Mouse (Mus musculus): Measurements from ENCODE around the gene Glrp1. TPM values are rescaled to one million over a fixed set of nuclear protein-coding genes. Genes with fewer than 3 reads are reported as not detected.

Glrp1 gene
- polyA plus RNA-seq, 1 experiment = 0.38 TPM

- H3K27ac ChIP-seq (ENCODE audit: insufficient read depth, low read depth, low read length) = no peak overlapping the region
- H3K4me3 ChIP-seq (ENCODE audit: insufficient read depth, low read length) = no peak overlapping the region
- TF ChIP-seq POLR2A (IDR thresholded peaks at IDR 0.05; ENCODE audit: borderline replicate concordance, low read depth, low read length) (no peak), CTCF (IDR thresholded peaks at IDR 0.05; ENCODE audit: low read depth, low read length) (no peak)
- no peaks in the 10 kb centered on the region for H3K4me1 ChIP-seq (ENCODE audit: control insufficient read depth, insufficient read depth, low read length)
These were observed 29.3 kb downstream of the Glrp1 start for GRCm38 (mm10) chr1:88480594-88480993.

GRCm38 (mm10) chr1:88478205-88478604 lies 31.7 kb downstream of the Glrp1 start:
- TF ChIP-seq POLR2A (IDR thresholded peaks at IDR 0.05; ENCODE audit: borderline replicate concordance, low read depth, low read length) = no peak
- no peak for TF ChIP-seq CTCF (IDR thresholded peaks at IDR 0.05; ENCODE audit: low read depth, low read length)
- Histone ChIP-seq H3K27ac (ENCODE audit: insufficient read depth, low read depth, low read length) (no peak overlapping the region), H3K4me3 (ENCODE audit: insufficient read depth, low read length) (no peak overlapping the region), H3K4me1 (ENCODE audit: control insufficient read depth, insufficient read depth, low read length) (peaks cover 13% of the 10 kb centered on the region)

- no peak overlapping the region for H3K4me3 ChIP-seq (ENCODE audit: insufficient read depth, low read length)
- peaks cover 13% of the 10 kb centered on the region for H3K4me1 ChIP-seq (ENCODE audit: control insufficient read depth, insufficient read depth, low read length)
- H3K27ac ChIP-seq (ENCODE audit: insufficient read depth, low read depth, low read length) = no peak overlapping the region
- TF ChIP-seq CTCF (IDR thresholded peaks at IDR 0.05; ENCODE audit: low read depth, low read length) (no peak), POLR2A (IDR thresholded peaks at IDR 0.05; ENCODE audit: borderline replicate concordance, low read depth, low read length) (no peak)
These were observed 33.2 kb downstream of the Glrp1 start for GRCm38 (mm10) chr1:88476554-88477085.

- no peak overlapping the region for H3K27ac ChIP-seq (ENCODE audit: insufficient read depth, low read depth, low read length)
- TF ChIP-seq POLR2A (IDR thresholded peaks at IDR 0.05; ENCODE audit: borderline replicate concordance, low read depth, low read length) (no peak), CTCF (IDR thresholded peaks at IDR 0.05; ENCODE audit: low read depth, low read length) (no peak)
These were observed 34.3 kb downstream of the Glrp1 start for GRCm38 (mm10) chr1:88475502-88475953.

GRCm38 (mm10) chr1:88474598-88474997 lies 35.3 kb downstream of the Glrp1 start:
- H3K27ac ChIP-seq (ENCODE audit: insufficient read depth, low read depth, low read length) = no peak overlapping the region
- H3K4me3 ChIP-seq (ENCODE audit: insufficient read depth, low read length) = no peak overlapping the region
- peaks cover 13% of the 10 kb centered on the region for H3K4me1 ChIP-seq (ENCODE audit: control insufficient read depth, insufficient read depth, low read length)
- TF ChIP-seq CTCF (IDR thresholded peaks at IDR 0.05; ENCODE audit: low read depth, low read length) (no peak), POLR2A (IDR thresholded peaks at IDR 0.05; ENCODE audit: borderline replicate concordance, low read depth, low read length) (no peak)

More at GRCm38 (mm10) chr1:88475502-88475953, 34.3 kb downstream of the Glrp1 start:
- no peak overlapping the region for H3K4me3 ChIP-seq (ENCODE audit: insufficient read depth, low read length)
- H3K4me1 ChIP-seq (ENCODE audit: control insufficient read depth, insufficient read depth, low read length) = peaks cover 13% of the 10 kb centered on the region

GRCm38 (mm10) chr1:88473899-88474298 lies 36.0 kb downstream of the Glrp1 start:
- TF ChIP-seq POLR2A (IDR thresholded peaks at IDR 0.05; ENCODE audit: borderline replicate concordance, low read depth, low read length) (no peak), CTCF (IDR thresholded peaks at IDR 0.05; ENCODE audit: low read depth, low read length) (no peak)
- Histone ChIP-seq H3K4me3 (ENCODE audit: insufficient read depth, low read length) (no peak overlapping the region), H3K4me1 (ENCODE audit: control insufficient read depth, insufficient read depth, low read length) (peaks cover 13% of the 10 kb centered on the region), H3K27ac (ENCODE audit: insufficient read depth, low read depth, low read length) (no peak overlapping the region)

GRCm38 (mm10) chr1:88472258-88472657 lies 37.6 kb downstream of the Glrp1 start:
- Histone ChIP-seq H3K4me1 (ENCODE audit: control insufficient read depth, insufficient read depth, low read length) (peaks cover 13% of the 10 kb centered on the region), H3K27ac (ENCODE audit: insufficient read depth, low read depth, low read length) (no peak overlapping the region), H3K4me3 (ENCODE audit: insufficient read depth, low read length) (no peak overlapping the region)
- TF ChIP-seq CTCF (IDR thresholded peaks at IDR 0.05; ENCODE audit: low read depth, low read length) (no peak), POLR2A (IDR thresholded peaks at IDR 0.05; ENCODE audit: borderline replicate concordance, low read depth, low read length) (no peak)

GRCm38 (mm10) chr1:88469746-88470145 lies 40.1 kb downstream of the Glrp1 start:
- no peak overlapping the region for H3K27ac ChIP-seq (ENCODE audit: insufficient read depth, low read depth, low read length)
- H3K4me1 ChIP-seq (ENCODE audit: control insufficient read depth, insufficient read depth, low read length) = peaks cover 8% of the 10 kb centered on the region
- no peak overlapping the region for H3K4me3 ChIP-seq (ENCODE audit: insufficient read depth, low read length)
- no peak for TF ChIP-seq POLR2A (IDR thresholded peaks at IDR 0.05; ENCODE audit: borderline replicate concordance, low read depth, low read length)

GRCm38 (mm10) chr1:88468335-88468734 lies 41.5 kb downstream of the Glrp1 start:
- TF ChIP-seq POLR2A (IDR thresholded peaks at IDR 0.05; ENCODE audit: borderline replicate concordance, low read depth, low read length) = no peak
- TF ChIP-seq CTCF (IDR thresholded peaks at IDR 0.05; ENCODE audit: low read depth, low read length) = no peak
- H3K4me3 ChIP-seq (ENCODE audit: insufficient read depth, low read length) = no peak overlapping the region
- no peaks in the 10 kb centered on the region for H3K4me1 ChIP-seq (ENCODE audit: control insufficient read depth, insufficient read depth, low read length)
- no peak overlapping the region for H3K27ac ChIP-seq (ENCODE audit: insufficient read depth, low read depth, low read length)

GRCm38 (mm10) chr1:88467866-88468265 lies 42.0 kb downstream of the Glrp1 start:
- no peaks in the 10 kb centered on the region for H3K4me1 ChIP-seq (ENCODE audit: control insufficient read depth, insufficient read depth, low read length)
- H3K4me3 ChIP-seq (ENCODE audit: insufficient read depth, low read length) = no peak overlapping the region
- TF ChIP-seq CTCF (IDR thresholded peaks at IDR 0.05; ENCODE audit: low read depth, low read length) (no peak), POLR2A (IDR thresholded peaks at IDR 0.05; ENCODE audit: borderline replicate concordance, low read depth, low read length) (no peak)
- H3K27ac ChIP-seq (ENCODE audit: insufficient read depth, low read depth, low read length) = no peak overlapping the region

All from bone marrow macrophage, adult 2 months (primary cell).